Mouse (Mus musculus) liver, embryonic 11.5 days (tissue): Measurements from ENCODE around the gene Arhgap9. TPM values are rescaled to one million over a fixed set of nuclear protein-coding genes. Genes with fewer than 3 reads are reported as not detected.

ENCODE experiments used
- ATAC-seq: fragments of 200-750 bp; cut with Nextera tagmentation; replicated peaks from 2 replicates; pipeline ENCODE4 v1.8.0; 2017; ENCODE audit warnings: moderate number of reproducible peaks, mild to moderate bottlenecking, moderate TSS enrichment, moderate library complexity; ENCODE audit not compliant: low FRiP score
- DNase-seq: peaks from one replicate; pipeline ENCODE4 v3.0.0-alpha.2; 2017; ENCODE audit warnings: low spot score
- H3K27ac ChIP-seq: fragments of 300-500 bp; sonication (generic); 2 replicates; pipeline ENCODE4 v1.5.1; 2014; ENCODE audit warnings: mild to moderate bottlenecking, low read depth, low read length, control low read depth
- H3K27me3 ChIP-seq: fragments of 300-500 bp; sonication (generic); replicated peaks from 2 replicates; pipeline ENCODE4 v1.6.1; 2014; ENCODE audit warnings: low read length, mixed read lengths; ENCODE audit not compliant: control insufficient read depth, insufficient read depth
- H3K36me3 ChIP-seq: fragments of 300-500 bp; sonication (generic); 2 replicates; pipeline ENCODE4 v1.6.1; 2014; ENCODE audit warnings: mild to moderate bottlenecking, low read length, moderate library complexity, mixed read lengths; ENCODE audit not compliant: control insufficient read depth, insufficient read depth
- H3K4me1 ChIP-seq: fragments of 300-500 bp; sonication (generic); replicated peaks from 2 replicates; pipeline ENCODE4 v1.6.1; 2014; ENCODE audit warnings: low read length, mixed read lengths; ENCODE audit not compliant: control insufficient read depth, insufficient read depth
- H3K4me2 ChIP-seq: fragments of 300-500 bp; sonication (generic); 2 replicates; pipeline ENCODE4 v1.6.1; 2014; ENCODE audit warnings: mild to moderate bottlenecking, control low read depth, moderate library complexity
- H3K4me3 ChIP-seq: fragments of 300-500 bp; sonication (generic); 2 replicates; pipeline ENCODE4 v1.5.1; 2014; ENCODE audit warnings: low read depth, low read length, control low read depth
- H3K9ac ChIP-seq: fragments of 300-500 bp; sonication (generic); 2 replicates; pipeline ENCODE4 v1.6.1; 2014; ENCODE audit warnings: low read depth, low read length, control low read depth
- H3K9me3 ChIP-seq: fragments of 300-500 bp; sonication (generic); 2 replicates; pipeline ENCODE4 v1.6.1; 2016; ENCODE audit warnings: low read length, inconsistent platforms, mixed read lengths; ENCODE audit not compliant: control insufficient read depth
- WGBS: fragments of 180-500 bp; shearing (Covaris S2); extraction: QIAGEN DNeasy Blood & Tissue Kit; methylation state at CpG from one replicate; pipeline ENCODE4 v1.1.7; 2014; 5-methylcytosine and 5-hydroxymethylcytosine counted together
- polyA plus RNA-seq: library from polyadenylated mRNA; unstranded; fragments of >200 nt; fragmentation: Nextera tagmentation; extraction: Ambion mirVana; gene quantifications from 2 replicates; pipeline ENCODE4 v1.2.1, GENCODE M21; 2014

The Arhgap9 gene
- polyA plus RNA-seq, 1 experiment from 2014 or later, result 22.0 TPM

DNA sequence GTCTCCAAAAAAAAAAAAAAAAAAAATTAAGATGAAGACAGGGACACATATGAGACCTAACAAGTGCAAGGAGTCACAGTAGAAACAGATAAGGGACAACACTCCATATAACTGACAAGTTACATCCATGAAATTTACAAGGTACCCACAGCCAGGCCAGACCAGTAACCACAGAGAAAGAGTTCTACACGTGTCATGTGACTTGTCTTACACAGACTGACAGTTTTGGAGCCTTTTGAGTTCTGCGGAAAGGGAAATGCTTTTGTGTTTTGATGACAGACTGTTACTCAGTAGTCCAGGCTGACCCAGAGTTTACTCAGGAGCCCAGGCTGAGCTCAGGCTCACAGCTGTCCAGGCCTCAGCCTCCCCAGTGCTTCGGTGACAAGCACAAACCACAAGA is 21.3 kb downstream of the Arhgap9 start:
- WGBS, result 52% methylated on average over 3 of the region's 3 CpGs
- ATAC-seq (no peak), DNase-seq (no peak)
- Histone ChIP-seq H3K4me3 (no peak overlapping the region), H3K27me3 (peaks cover 36% of the 10 kb centered on the region), H3K9me3 (no peaks in the 10 kb centered on the region), H3K9ac (no peak overlapping the region), H3K36me3 (no peaks in the 10 kb centered on the region), H3K27ac (no peak overlapping the region), H3K4me1 (peaks cover 22% of the 10 kb centered on the region), H3K4me2 (no peak overlapping the region)

DNA sequence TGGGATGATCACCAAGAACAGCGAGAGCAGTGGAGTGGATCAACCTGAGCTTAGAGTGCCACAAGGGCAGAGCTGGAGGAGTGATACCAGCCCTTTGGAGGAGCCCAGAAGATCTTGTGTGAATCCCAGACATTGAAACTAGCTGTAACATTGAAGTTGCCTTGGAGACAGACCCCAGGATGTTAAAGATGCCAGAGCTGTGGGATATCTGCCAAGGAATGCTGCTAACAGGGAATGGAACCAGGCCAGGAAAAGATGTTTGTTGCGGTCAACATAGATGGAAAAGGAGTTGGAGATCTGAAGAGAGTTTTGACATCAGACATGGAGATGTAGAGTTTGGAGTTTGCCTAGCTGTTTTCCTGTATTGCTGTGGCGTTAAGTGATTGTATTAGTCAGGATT is 24.4 kb downstream of the Arhgap9 start:
- H3K9ac ChIP-seq, result no peak overlapping the region
- ATAC-seq, result no peak
- H3K36me3 ChIP-seq, result no peaks in the 10 kb centered on the region
- no peak overlapping the region for H3K27ac ChIP-seq
- no peak overlapping the region for H3K4me2 ChIP-seq
- DNase-seq, result no peak
- 83% methylated on average over 3 of the region's 3 CpGs for WGBS
- H3K27me3 ChIP-seq, result peaks cover 11% of the 10 kb centered on the region
- H3K4me1 ChIP-seq, result peaks cover 10% of the 10 kb centered on the region
- no peaks in the 10 kb centered on the region for H3K9me3 ChIP-seq
- H3K4me3 ChIP-seq, result no peak overlapping the region

DNA sequence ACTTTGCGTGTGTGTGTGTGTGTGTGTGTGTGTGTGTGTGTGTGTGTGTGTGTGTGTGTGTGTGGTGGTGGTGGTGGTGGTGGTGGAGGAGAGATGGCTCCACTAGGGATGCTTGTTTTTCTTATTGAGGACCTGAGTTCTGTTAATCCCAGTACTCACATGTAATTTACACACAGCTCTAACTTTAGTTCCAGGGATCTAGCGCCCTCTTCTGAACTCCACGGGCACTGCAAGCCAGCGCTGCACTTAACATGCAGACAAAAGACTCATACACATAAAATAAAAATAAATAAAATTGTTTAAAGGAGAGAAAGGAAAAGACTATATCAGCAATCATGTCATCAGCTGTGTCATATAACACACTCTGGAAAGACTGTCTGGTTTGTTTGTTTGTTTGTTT is 27.2 kb downstream of the Arhgap9 start:
- H3K36me3 ChIP-seq, result no peaks in the 10 kb centered on the region
- H3K27ac ChIP-seq, result no peak overlapping the region
- no peak overlapping the region for H3K9ac ChIP-seq
- no peak overlapping the region for H3K4me2 ChIP-seq
- WGBS, result 73% methylated on average over 4 of the region's 4 CpGs
- H3K9me3 ChIP-seq, result no peaks in the 10 kb centered on the region
- DNase-seq (no peak), ATAC-seq (no peak)
- H3K4me3 ChIP-seq, result no peak overlapping the region
- H3K27me3 ChIP-seq, result no peaks in the 10 kb centered on the region
- H3K4me1 ChIP-seq, result peaks cover 2% of the 10 kb centered on the region; the same call in 1 of the 2 replicates

DNA sequence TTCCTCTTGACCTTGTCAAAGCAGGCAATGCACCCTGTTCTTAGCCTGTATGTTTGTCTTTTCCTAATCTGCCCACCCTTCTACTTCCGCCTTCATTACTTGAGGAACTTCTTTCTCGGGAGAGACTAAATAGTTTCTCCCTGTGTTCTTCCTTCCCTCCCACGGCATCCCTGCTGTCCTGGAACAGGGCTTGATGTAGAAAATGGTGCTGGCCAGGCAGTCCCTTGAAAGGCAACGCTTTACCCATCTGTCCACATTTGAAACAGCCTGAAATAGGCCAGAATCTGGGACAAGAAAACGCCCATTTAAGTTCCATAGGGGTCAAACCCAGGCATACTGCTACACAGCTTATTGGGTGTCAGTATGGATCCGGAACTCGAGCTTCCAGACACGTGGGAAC is 28.0 kb downstream of the Arhgap9 start:
- Histone ChIP-seq H3K4me3 (no peak overlapping the region), H3K4me1 (peaks cover 2% of the 10 kb centered on the region; the same call in 1 of the 2 replicates), H3K36me3 (no peaks in the 10 kb centered on the region), H3K9ac (no peak overlapping the region), H3K9me3 (no peaks in the 10 kb centered on the region), H3K27ac (no peak overlapping the region), H3K27me3 (no peaks in the 10 kb centered on the region), H3K4me2 (no peak overlapping the region)
- no peak for ATAC-seq
- WGBS, result 72% methylated on average over 8 of the region's 8 CpGs
- DNase-seq, result no peak

DNA sequence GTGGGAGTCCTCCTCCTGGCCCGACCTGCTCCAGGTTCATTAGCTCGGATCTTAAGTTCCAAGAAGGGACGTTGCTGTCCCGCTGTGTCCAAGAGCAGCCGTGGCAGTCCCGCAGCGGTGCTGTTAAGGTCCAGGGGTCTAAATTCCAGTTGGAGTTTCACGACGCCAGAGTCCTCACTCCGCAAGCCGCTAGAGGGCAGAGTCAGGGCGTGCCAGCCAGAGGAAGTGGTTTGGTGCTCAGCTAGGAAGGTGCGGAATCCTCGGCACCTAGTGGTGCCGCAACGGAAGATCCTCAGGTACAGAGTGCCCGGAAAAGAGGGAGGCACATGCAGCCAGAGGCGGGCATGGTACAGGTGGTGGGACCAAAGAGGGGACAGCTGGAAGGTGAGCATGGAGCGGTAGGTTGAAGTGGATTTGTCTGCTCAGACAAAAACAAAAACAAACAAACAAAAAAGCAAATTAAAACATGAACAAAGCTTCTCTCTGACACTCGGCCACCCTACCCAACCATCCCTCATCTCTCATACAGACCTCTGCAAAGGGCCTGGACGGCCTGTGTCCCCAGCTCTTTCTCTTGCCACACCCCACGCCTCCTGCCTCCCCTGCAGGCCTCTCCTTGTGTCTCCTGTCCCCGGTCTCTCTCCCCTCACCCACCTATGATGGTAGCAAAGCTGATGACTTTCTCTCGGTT is 29.0 kb downstream of the Arhgap9 start:
- peak overlapping the region; percentile 7; the same call in 1 of the 2 replicates for H3K4me3 ChIP-seq
- no peak overlapping the region for H3K27ac ChIP-seq
- H3K4me2 ChIP-seq, result peak overlapping the region; percentile 56
- peaks cover 2% of the 10 kb centered on the region; the same call in 1 of the 2 replicates for H3K4me1 ChIP-seq
- DNase-seq, result peak; percentile 70
- H3K27me3 ChIP-seq, result no peaks in the 10 kb centered on the region
- ATAC-seq, result peak; percentile 62
- WGBS, result 13% methylated on average over 24 of the region's 24 CpGs
- H3K9me3 ChIP-seq, result no peaks in the 10 kb centered on the region
- H3K36me3 ChIP-seq, result no peaks in the 10 kb centered on the region
- peak overlapping the region; percentile 20; the same call in 1 of the 2 replicates for H3K9ac ChIP-seq

DNA sequence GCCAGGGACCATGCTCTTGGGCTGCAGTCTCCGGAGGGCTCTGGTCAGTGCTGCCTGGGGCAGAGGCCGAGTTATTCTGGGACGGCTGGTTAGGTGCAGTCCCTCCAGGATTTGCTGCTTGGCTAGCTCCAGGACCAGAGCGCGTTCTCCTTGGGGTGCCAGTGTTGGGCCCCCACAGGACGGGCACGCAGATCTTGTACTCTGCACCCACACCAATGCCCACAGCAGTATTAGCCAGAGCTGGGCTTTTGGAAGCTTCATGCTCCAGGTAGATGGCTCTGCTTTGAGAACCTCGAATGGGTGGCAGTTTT is 29.5 kb downstream of the Arhgap9 start:
- no peak overlapping the region for H3K4me2 ChIP-seq
- DNase-seq (no peak), ATAC-seq (no peak)
- H3K4me3 ChIP-seq, result no peak overlapping the region
- no peaks in the 10 kb centered on the region for H3K27me3 ChIP-seq
- H3K4me1 ChIP-seq, result peaks cover 2% of the 10 kb centered on the region; the same call in 1 of the 2 replicates
- no peak overlapping the region for H3K9ac ChIP-seq
- no peaks in the 10 kb centered on the region for H3K36me3 ChIP-seq
- no peak overlapping the region for H3K27ac ChIP-seq
- no peaks in the 10 kb centered on the region for H3K9me3 ChIP-seq
- 80% methylated on average over 8 of the region's 8 CpGs for WGBS

DNA sequence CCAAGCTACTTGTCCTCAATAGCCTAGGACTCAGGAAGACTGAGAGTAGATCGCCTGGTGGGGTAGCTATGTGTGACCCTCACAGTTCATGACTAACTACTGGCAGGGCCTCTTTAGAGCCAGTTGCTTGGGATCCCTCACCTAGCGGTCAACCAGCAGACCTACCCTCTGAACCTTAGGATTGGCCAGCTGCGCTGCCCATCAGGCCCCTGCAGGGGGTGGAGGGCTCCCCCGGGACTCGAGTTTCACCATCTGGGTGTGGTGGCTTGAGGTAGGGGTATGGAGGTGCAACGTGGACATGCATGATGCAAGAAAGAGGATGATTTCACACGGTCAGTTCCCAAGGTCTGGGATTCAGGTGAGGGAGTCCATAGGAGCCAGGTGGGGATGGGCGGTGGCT is 30.0 kb downstream of the Arhgap9 start:
- Histone ChIP-seq H3K27ac (no peak overlapping the region), H3K4me2 (no peak overlapping the region), H3K4me1 (peaks cover 2% of the 10 kb centered on the region; the same call in 1 of the 2 replicates), H3K36me3 (no peaks in the 10 kb centered on the region), H3K9me3 (no peaks in the 10 kb centered on the region), H3K27me3 (no peaks in the 10 kb centered on the region), H3K9ac (no peak overlapping the region), H3K4me3 (no peak overlapping the region)
- ATAC-seq (no peak), DNase-seq (no peak)
- WGBS, result 62% methylated on average over 8 of the region's 8 CpGs

DNA sequence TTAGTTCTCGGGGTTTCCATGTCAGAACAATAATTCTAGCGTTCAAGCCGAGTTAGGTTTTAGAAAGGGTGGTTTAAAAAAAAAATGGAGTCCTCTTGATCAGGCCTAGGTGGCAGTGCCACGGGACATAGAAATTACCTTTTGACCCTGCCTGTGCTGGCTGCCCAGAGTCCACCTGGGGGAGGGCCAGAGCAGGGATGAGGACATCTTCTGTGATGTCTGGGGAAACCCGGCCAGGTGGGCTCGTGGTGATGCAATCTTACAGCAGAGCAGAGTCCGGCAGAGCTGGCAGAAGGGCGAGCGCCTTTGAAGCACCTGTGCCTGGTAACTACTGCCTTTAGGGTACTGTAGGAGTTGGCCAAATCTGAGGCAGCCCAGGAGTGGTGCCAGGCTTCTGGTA is 30.4 kb downstream of the Arhgap9 start:
- Histone ChIP-seq H3K4me3 (no peak overlapping the region), H3K27me3 (no peaks in the 10 kb centered on the region), H3K36me3 (no peaks in the 10 kb centered on the region), H3K4me1 (peaks cover 2% of the 10 kb centered on the region; the same call in 1 of the 2 replicates), H3K4me2 (no peak overlapping the region), H3K9ac (no peak overlapping the region), H3K9me3 (no peaks in the 10 kb centered on the region), H3K27ac (no peak overlapping the region)
- ATAC-seq (no peak), DNase-seq (no peak)
- WGBS, result 80% methylated on average over 9 of the region's 9 CpGs

DNA sequence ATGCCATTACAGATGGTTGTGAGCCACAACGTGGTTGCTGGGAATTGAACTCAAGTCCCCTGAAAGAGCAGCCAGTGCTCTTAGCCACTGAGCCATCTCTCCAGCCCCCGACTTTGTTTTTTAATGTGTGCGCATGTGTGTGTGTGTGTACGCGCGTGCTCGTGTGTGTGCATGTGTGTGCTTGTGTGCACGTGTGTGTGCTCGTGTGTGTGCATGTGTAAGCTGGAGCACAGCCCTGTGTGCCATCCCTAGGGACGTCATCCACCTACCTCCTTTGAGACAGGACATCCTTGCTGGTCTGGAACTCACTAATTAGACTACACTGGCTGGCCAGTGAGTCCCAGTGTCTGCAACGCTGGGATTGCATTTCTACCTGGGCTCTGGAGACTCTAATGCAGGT is 31.0 kb downstream of the Arhgap9 start:
- H3K4me1 ChIP-seq, result peaks cover 2% of the 10 kb centered on the region; the same call in 1 of the 2 replicates
- no peak overlapping the region for H3K27ac ChIP-seq
- DNase-seq (no peak), ATAC-seq (no peak)
- H3K36me3 ChIP-seq, result no peaks in the 10 kb centered on the region
- no peak overlapping the region for H3K4me3 ChIP-seq
- no peak overlapping the region for H3K4me2 ChIP-seq
- no peak overlapping the region for H3K9ac ChIP-seq
- no peaks in the 10 kb centered on the region for H3K9me3 ChIP-seq
- no peaks in the 10 kb centered on the region for H3K27me3 ChIP-seq
- WGBS, result 86% methylated on average over 11 of the region's 11 CpGs
